ENCODE assay signal across 8 mouse cellular contexts in the genomic region with DNA sequence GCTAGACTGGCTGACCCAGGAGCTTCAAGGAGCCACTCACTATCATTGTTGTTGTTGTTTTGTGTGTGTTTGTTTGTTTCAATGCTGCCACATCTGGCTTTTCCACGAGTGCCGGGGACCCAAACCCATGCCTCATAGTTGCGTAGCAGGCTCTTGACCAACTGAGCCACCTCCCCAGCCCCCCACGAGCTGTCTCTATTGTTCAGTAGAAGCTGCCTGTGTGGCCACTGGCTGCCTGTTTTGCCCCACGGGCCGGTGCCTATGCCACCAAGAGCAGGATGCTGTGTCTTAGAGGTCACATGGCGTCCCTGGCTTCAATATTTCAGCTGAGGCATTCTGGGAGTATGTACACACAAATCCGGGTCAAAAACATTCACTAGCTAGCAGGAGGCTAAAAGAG.
A peak's percentile ranks its signal among the peaks of the same experiment; 100 is the strongest.
DNase-seq lines count a peak whose midpoint lies in the region; ATAC-seq and TF ChIP-seq lines count a peak whose summit lies in the region.

No protein-coding gene starts in this region.

- H3K4me2 ChIP-seq in forebrain, embryonic 16.5 days (ENCODE audit: low read length), result peak overlapping the region; percentile 5
- peak overlapping the region; percentile 84 for H3K4me2 ChIP-seq in myocyte (ENCODE audit: low read depth)

- H3K79me2 ChIP-seq in myocyte (ENCODE audit: control insufficient read depth, insufficient read depth), result no peaks in the 10 kb centered on the region

- peak overlapping the region; percentile 90 for H3K27ac ChIP-seq in heart, embryonic 10.5 days
- peak overlapping the region; percentile 94 for H3K27ac ChIP-seq in forebrain, embryonic 16.5 days (ENCODE audit: low read length)

- intact Hi-C loops in heart, postnatal 25 days (cut with DNase I), result loop anchor here (2.0 kb wide), 2 partner anchors 80 to 136 kb away; no protein-coding TSS in a partner anchor

- no peak for DNase-seq in heart, embryonic 10.5 days (ENCODE audit: low spot score)
- no peak for DNase-seq in heart, postnatal 25 days (ENCODE audit: low spot score)
- DNase-seq in kidney, postnatal 14 days, result peak; percentile 26
- DNase-seq in thymus, postnatal 25 days, result no peak
- no peak for DNase-seq in left cerebral cortex, adult 8-10 months (ENCODE audit: low spot score in 2 of 2)
- DNase-seq in frontal cortex, postnatal 36 days (ENCODE audit: low spot score in 2 of 2), result no peak

- no peaks in the 10 kb centered on the region for H3K36me3 ChIP-seq in heart, embryonic 10.5 days
- no peaks in the 10 kb centered on the region for H3K36me3 ChIP-seq in forebrain, embryonic 16.5 days (ENCODE audit: control insufficient read depth, insufficient read depth)
- no peaks in the 10 kb centered on the region for H3K36me3 ChIP-seq in myocyte (ENCODE audit: control insufficient read depth, insufficient read depth)

- no peak overlapping the region for H3K4me3 ChIP-seq in heart, embryonic 10.5 days
- H3K4me3 ChIP-seq in forebrain, embryonic 16.5 days (replicated peaks; ENCODE audit: low read length), result no peak overlapping the region
- H3K4me3 ChIP-seq in myocyte, result peak overlapping the region; percentile 11

- H3ac ChIP-seq in myocyte (ENCODE audit: control insufficient read depth, insufficient read length), result no peak overlapping the region

- H3K27me3 ChIP-seq in heart, embryonic 10.5 days (ENCODE audit: insufficient read depth, poor library complexity, severe bottlenecking), result no peaks in the 10 kb centered on the region
- H3K27me3 ChIP-seq in forebrain, embryonic 16.5 days (replicated peaks; ENCODE audit: control insufficient read depth, insufficient read depth, low read length), result no peaks in the 10 kb centered on the region
- H3K27me3 ChIP-seq in myocyte (ENCODE audit: control insufficient read depth, insufficient read depth, insufficient read length), result no peaks in the 10 kb centered on the region

- 53% methylated on average over 8 of the region's 8 CpGs for WGBS in heart, embryonic 10.5 days
- 16% methylated on average over 8 of the region's 8 CpGs for WGBS in forebrain, embryonic 16.5 days

- peak; percentile 7 for ATAC-seq in forebrain, embryonic 16.5 days

- peak overlapping the region; percentile 29; the same call in 1 of the 2 replicates for H3K9ac ChIP-seq in forebrain, embryonic 16.5 days (replicated peaks; ENCODE audit: low read depth, low read length)

- no peaks in the 10 kb centered on the region for H3K9me3 ChIP-seq in heart, embryonic 10.5 days
- no peaks in the 10 kb centered on the region for H3K9me3 ChIP-seq in forebrain, embryonic 16.5 days (ENCODE audit: control insufficient read depth, low read length)

- peaks cover 41% of the 10 kb centered on the region for H3K4me1 ChIP-seq in heart, embryonic 10.5 days
- peaks cover 28% of the 10 kb centered on the region for H3K4me1 ChIP-seq in forebrain, embryonic 16.5 days (replicated peaks; ENCODE audit: control insufficient read depth, insufficient read depth, low read length)

- no peak for TF ChIP-seq POLR2A in myocyte (IDR thresholded peaks at IDR 0.05; ENCODE audit: insufficient read length, low read depth)

TF ChIP-seq in myocyte, 11 proteins besides CTCF, POLR2A, EP300 and RAD21:
- TF ChIP-seq CEBPB (IDR thresholded peaks at IDR 0.05; ENCODE audit: insufficient read depth, poor library complexity, severe bottlenecking), result no peak
- TF ChIP-seq USF1 (IDR thresholded peaks at IDR 0.05; ENCODE audit: low read depth), result peak; percentile 58
- TF ChIP-seq TCF12 (IDR thresholded peaks at IDR 0.05; ENCODE audit: insufficient read depth, poor library complexity, severe bottlenecking), result no peak
